Mouse (Mus musculus) induced T-regulatory cell, adult 2 months (primary cell): ENCODE measurements around the gene Cdc45.

Experiments
- DNase-seq: peaks from one replicate; pipeline ENCODE4 v3.0.0-alpha.2; 2012; ENCODE audit warnings: low read depth

The Cdc45 gene

DNA sequence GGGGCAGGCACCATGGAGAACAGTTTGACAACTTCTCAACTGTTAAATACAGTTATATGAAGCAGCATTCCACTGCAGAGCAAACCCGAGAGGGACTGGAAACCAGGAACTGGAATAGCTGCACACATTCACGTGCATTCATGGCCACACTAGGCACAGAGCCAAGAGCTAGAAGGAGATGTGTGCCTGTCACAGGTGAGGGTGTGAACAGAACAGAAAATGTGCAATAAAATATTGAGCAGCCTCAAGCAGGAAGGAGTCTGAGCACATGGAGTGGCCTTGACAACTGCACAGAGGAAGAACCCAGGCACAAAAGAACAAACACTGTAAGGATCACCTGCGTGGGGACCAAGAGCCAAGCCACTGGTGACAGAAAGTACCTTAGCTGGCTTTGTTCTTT is 81.1 kb downstream of the Cdc45 start:
- no peak for DNase-seq
